Mouse (Mus musculus) small intestine, adult 2 months (tissue): ENCODE data around the gene Lyrm1. TPM values are rescaled to one million over a fixed set of nuclear protein-coding genes. Genes with fewer than 3 reads are reported as not detected.

ENCODE experiments used
- H3K27ac ChIP-seq: fragments of 200-500 bp; 2 replicates; pipeline ENCODE4 v1.5.1; 2012; ENCODE audit warnings: low read depth, low read length, control low read depth, inconsistent platforms; ENCODE audit not compliant: insufficient read depth
- H3K27me3 ChIP-seq: fragments of 200-500 bp; 2 replicates; pipeline ENCODE4 v1.6.1; 2012; ENCODE audit warnings: mild to moderate bottlenecking, moderate library complexity, low read length, inconsistent platforms; ENCODE audit not compliant: control insufficient read depth, insufficient read depth
- H3K36me3 ChIP-seq: fragments of 200-500 bp; 2 replicates; pipeline ENCODE4 v1.6.1; 2012; ENCODE audit warnings: mild to moderate bottlenecking, low read length, control low read depth, inconsistent platforms; ENCODE audit not compliant: control insufficient read depth, insufficient read depth
- H3K4me1 ChIP-seq: fragments of 200-500 bp; 2 replicates; pipeline ENCODE4 v1.6.1; 2012; ENCODE audit warnings: low read length, inconsistent platforms, mixed read lengths; ENCODE audit not compliant: control insufficient read depth, insufficient read depth, insufficient read length
- H3K4me3 ChIP-seq: fragments of 200-500 bp; 2 replicates; pipeline ENCODE4 v1.5.1; 2012; ENCODE audit warnings: low read depth, mild to moderate bottlenecking, control low read depth, inconsistent platforms, low read length, moderate library complexity
- CTCF ChIP-seq: fragments of 200-500 bp; IDR thresholded peaks from 2 replicates; pipeline ENCODE4 v1.5.1; 2012; ENCODE audit warnings: low read depth, mild to moderate bottlenecking, control low read depth, inconsistent platforms, low read length, moderate library complexity, mixed read lengths; ENCODE audit not compliant: insufficient replicate concordance, insufficient read length; ENCODE audit errors: extremely low read depth
- POLR2A ChIP-seq: fragments of 200-500 bp; IDR thresholded peaks from 2 replicates; pipeline ENCODE4 v1.6.1; 2012; ENCODE audit warnings: low read depth, mild to moderate bottlenecking, control low read depth, inconsistent platforms, low read length, moderate library complexity
- WGBS: fragments of 180-500 bp; shearing (Covaris S2); methylation state at CpG from one replicate; pipeline ENCODE4 v1.1.7; 2018; 5-methylcytosine and 5-hydroxymethylcytosine counted together
- polyA plus RNA-seq: library from polyadenylated mRNA; depleted of rRNA; stranded (reverse); fragments of >200 nt; gene quantifications from 2 replicates; pipeline ENCODE4 v1.2.3, GENCODE M21; 2012

Gene Lyrm1
- polyA plus RNA-seq, 1 experiment, result 0.65 TPM

DNA sequence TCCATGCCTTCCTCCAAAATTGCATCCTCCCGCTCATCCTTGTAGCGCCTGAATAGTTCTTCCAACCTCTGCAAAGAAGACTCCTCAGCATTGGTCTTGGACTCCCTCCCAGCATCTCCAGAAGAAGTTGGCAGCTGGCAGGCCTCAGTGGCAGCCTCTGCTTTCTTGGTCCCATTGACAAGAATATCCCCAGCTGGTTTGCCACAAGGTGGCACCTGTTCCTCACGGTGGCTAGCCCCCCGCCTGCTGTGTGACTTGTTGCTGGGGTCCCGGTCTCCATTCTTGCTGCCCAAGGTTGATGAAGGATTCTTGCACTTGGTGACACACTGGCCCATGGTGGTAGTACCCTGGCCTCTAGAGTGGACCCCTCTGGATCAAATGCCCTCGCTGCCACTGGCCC is 36.2 kb upstream of the Lyrm1 start:
- Histone ChIP-seq H3K4me1 (peaks cover 30% of the 10 kb centered on the region; the same call in 1 of the 2 replicates), H3K27ac (no peak overlapping the region)
- 86% methylated on average over 6 of the region's 6 CpGs for WGBS

DNA sequence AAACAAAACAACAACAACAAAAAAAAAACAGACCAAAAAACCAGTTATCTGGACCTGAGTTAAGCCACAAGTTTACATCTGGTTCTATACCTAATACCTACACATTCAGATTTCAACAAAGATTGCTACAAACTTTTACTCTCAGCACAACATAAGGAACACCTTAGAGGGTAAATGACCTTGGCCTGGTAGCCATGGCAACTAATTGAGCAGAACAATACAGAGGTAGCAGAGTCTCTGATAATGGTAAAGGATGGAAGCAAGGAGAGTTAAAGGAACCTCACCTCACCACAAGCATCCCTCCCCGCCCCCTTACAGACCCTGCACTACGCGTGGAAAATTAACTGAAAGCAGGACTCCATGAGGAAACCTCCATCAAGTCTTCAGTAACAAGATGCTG is 35.5 kb upstream of the Lyrm1 start:
- Histone ChIP-seq H3K36me3 (peaks cover 19% of the 10 kb centered on the region), H3K4me3 (no peak overlapping the region), H3K4me1 (peaks cover 32% of the 10 kb centered on the region; the same call in 1 of the 2 replicates), H3K27ac (peak overlapping the region; percentile 37; the same call in 1 of the 2 replicates), H3K27me3 (no peaks in the 10 kb centered on the region)
- WGBS, result 59% methylated on average over 3 of the region's 3 CpGs
- TF ChIP-seq CTCF, result no peak
- TF ChIP-seq POLR2A, result no peak

More for the DNA sequence above, 36.2 kb upstream of the Lyrm1 start:
- Histone ChIP-seq H3K36me3 (peaks cover 19% of the 10 kb centered on the region), H3K4me3 (no peak overlapping the region), H3K27me3 (no peaks in the 10 kb centered on the region)
- TF ChIP-seq POLR2A (no peak), CTCF (0 out of 2 replicates have a peak, but pooled peaks have one; percentile 11)

DNA sequence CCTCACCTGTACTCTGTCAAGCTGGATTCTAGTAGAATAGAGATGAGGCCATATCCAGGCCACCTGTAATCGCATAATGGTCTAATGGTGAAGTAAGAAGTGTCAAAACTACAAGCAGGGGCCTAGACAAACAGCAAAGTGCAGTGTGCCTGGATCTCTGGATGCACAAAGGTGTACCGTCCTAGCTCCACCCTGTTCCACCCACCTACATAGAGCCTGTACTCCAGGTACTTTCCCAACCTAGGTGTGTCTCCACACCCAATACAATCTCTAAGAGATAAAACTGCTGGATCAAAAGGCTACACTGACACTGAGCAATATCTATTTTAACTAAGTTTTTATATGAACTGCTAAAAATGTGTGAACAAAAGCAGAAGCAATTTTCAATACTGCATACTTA is 35.1 kb upstream of the Lyrm1 start:
- H3K4me1 ChIP-seq, result peaks cover 32% of the 10 kb centered on the region; the same call in 1 of the 2 replicates
- H3K4me3 ChIP-seq, result no peak overlapping the region
- peak overlapping the region; percentile 37; the same call in 1 of the 2 replicates for H3K27ac ChIP-seq
- no peaks in the 10 kb centered on the region for H3K27me3 ChIP-seq
- no peak for TF ChIP-seq CTCF
- no peak for TF ChIP-seq POLR2A
- H3K36me3 ChIP-seq, result peaks cover 19% of the 10 kb centered on the region
- 32% methylated on average over 2 of the region's 2 CpGs for WGBS

DNA sequence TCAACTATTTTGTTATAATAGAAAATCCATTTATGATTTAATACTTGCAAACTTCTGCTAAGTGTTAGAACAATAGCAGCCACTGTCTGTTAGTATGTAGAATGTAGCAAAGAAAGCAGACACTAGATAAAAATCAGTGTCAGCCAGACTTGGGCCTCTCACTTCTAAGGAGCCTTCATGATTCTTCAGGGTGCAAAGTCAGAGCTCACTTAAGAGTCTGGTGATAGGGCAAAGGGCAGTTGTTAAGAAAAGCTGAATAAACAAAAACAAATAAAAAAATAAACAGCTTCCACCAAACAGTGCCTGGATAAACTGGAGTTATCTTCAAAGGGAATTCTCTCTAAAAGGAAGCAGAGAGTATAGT is 34.7 kb upstream of the Lyrm1 start:
- TF ChIP-seq POLR2A, result no peak
- no peak for TF ChIP-seq CTCF
- Histone ChIP-seq H3K36me3 (peaks cover 19% of the 10 kb centered on the region), H3K4me1 (peaks cover 32% of the 10 kb centered on the region; the same call in 1 of the 2 replicates), H3K4me3 (no peak overlapping the region), H3K27ac (peak overlapping the region; percentile 81), H3K27me3 (no peaks in the 10 kb centered on the region)

DNA sequence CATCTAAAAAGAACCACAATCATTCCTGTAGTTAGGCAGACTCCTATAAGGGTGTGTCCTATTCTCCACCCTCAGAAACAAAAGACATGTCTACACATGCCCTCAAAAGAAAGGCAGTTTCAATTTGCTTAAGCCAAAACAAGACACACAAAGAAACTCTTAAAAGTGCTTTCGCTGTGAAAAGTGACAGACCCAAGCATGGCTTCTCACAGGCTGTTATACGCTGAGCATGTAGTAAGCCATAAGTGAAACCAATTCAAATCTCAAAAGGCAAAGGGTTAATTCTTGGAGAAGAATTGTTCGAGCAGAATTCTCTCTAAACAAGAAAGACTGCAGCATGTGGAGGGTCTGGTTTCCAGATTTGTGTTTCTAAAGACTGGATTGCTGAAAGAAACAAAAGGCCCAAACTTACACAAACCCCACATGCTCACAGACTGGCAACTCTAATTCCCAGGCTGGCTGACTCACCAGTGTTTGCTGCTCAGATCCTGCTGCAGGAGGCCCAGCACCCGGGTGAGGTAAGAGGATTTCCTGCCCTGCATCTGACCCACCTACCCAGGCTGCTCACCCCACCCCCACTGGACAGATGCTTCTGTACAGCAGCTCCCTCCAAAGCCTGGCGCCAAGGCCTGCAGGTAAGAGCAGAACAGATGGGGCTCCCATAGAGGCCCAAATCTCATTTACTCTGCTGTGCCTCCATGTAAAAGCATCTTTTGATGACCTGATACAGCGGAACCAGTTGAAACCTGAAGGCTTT is 34.1 kb upstream of the Lyrm1 start:
- TF ChIP-seq CTCF (no peak), POLR2A (no peak)
- peaks cover 19% of the 10 kb centered on the region for H3K36me3 ChIP-seq
- WGBS, result 41% methylated on average over 6 of the region's 6 CpGs
- H3K27me3 ChIP-seq, result no peaks in the 10 kb centered on the region
- H3K27ac ChIP-seq, result peak overlapping the region; percentile 81
- H3K4me1 ChIP-seq, result peaks cover 32% of the 10 kb centered on the region; the same call in 1 of the 2 replicates
- no peak overlapping the region for H3K4me3 ChIP-seq

DNA sequence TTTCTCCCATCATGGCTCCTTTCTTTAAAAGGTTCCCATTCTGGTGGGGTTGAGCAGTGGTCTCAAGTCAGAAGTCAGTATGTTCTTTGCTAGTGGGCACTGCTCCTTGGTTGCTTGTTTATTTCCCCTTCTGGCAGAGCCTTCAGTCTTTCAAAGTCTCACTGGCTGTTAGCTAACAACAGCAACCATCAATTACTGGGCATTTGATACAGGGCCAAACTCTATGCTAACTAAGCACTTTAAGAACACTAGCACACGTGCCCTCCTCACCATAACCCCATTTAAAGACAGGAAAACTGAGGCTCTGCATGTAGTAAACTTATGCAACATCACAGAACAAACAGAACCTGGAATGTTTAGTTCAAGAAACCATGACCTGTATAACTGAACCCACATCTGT is 33.5 kb upstream of the Lyrm1 start:
- Histone ChIP-seq H3K4me3 (no peak overlapping the region), H3K27ac (peak overlapping the region; percentile 81; the same call in 1 of the 2 replicates), H3K36me3 (peaks cover 17% of the 10 kb centered on the region), H3K27me3 (no peaks in the 10 kb centered on the region), H3K4me1 (peaks cover 32% of the 10 kb centered on the region; the same call in 1 of the 2 replicates)
- WGBS, result 10% methylated on average over 1 of the region's 1 CpGs
- no peak for TF ChIP-seq CTCF
- no peak for TF ChIP-seq POLR2A

DNA sequence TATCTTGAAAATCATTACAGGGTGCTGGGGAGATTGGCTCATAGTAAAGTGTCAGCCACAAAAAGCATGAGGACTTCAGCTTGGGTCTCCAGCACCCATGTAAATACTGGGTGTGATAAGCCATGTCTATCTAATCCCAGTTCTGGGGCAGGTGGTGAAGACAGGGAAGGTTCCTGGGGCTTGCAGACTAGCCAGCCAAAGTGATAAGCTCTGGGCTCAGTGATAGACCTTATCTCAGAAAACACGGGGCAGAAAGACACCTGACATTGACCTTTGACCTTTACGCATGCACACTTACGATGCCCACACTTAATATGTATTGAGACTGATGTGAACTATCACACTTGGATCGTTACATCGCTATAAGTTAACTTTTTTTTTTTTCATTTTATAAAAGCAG is 31.2 kb upstream of the Lyrm1 start:
- peaks cover 3% of the 10 kb centered on the region for H3K36me3 ChIP-seq
- no peak overlapping the region for H3K4me3 ChIP-seq
- peaks cover 31% of the 10 kb centered on the region; the same call in 1 of the 2 replicates for H3K4me1 ChIP-seq
- WGBS, result 24% methylated on average over 5 of the region's 5 CpGs
- H3K27ac ChIP-seq, result no peak overlapping the region
- TF ChIP-seq POLR2A (no peak), CTCF (no peak)
- no peaks in the 10 kb centered on the region for H3K27me3 ChIP-seq
